Mouse (Mus musculus) neural tube, embryonic 12.5 days (tissue): ENCODE measurements around the gene Gm10964. TPM values are rescaled to one million over a fixed set of nuclear protein-coding genes. Genes with fewer than 3 reads are reported as not detected.

Source experiments
- ATAC-seq: fragments of 200-750 bp; cut with Nextera tagmentation; 2 replicates; pipeline ENCODE4 v1.8.0; 2017; ENCODE audit warnings: low read depth, mild to moderate bottlenecking, moderate TSS enrichment, moderate library complexity; ENCODE audit not compliant: low FRiP score
- H3K27ac ChIP-seq: fragments of 300-500 bp; sonication (generic); 2 replicates; pipeline ENCODE4 v1.5.1; 2016
- H3K27me3 ChIP-seq: fragments of 300-500 bp; sonication (generic); replicated peaks from 2 replicates; pipeline ENCODE4 v1.6.1; 2016; ENCODE audit warnings: mild to moderate bottlenecking
- H3K36me3 ChIP-seq: fragments of 300-500 bp; sonication (generic); 2 replicates; pipeline ENCODE4 v1.6.1; 2016; ENCODE audit warnings: mild to moderate bottlenecking
- H3K4me1 ChIP-seq: fragments of 300-500 bp; sonication (generic); 2 replicates; pipeline ENCODE4 v1.6.1; 2016
- H3K4me2 ChIP-seq: fragments of 300-500 bp; sonication (generic); replicated peaks from 2 replicates; pipeline ENCODE4 v1.6.1; 2016; ENCODE audit warnings: mild to moderate bottlenecking
- H3K4me3 ChIP-seq: fragments of 300-500 bp; sonication (generic); 2 replicates; pipeline ENCODE4 v1.5.1; 2016
- H3K9ac ChIP-seq: fragments of 300-500 bp; sonication (generic); 2 replicates; pipeline ENCODE4 v1.6.1; 2016; ENCODE audit warnings: mild to moderate bottlenecking
- H3K9me3 ChIP-seq: fragments of 300-500 bp; sonication (generic); 2 replicates; pipeline ENCODE4 v1.6.1; 2016; ENCODE audit warnings: mild to moderate bottlenecking
- WGBS: fragments of 180-500 bp; shearing (Covaris S2); methylation state at CpG from one replicate; pipeline ENCODE4 v1.1.7; 2016; 5-methylcytosine and 5-hydroxymethylcytosine counted together
- polyA plus RNA-seq: library from polyadenylated mRNA; unstranded; fragments of >200 nt; fragmentation: Nextera tagmentation; extraction: Ambion mirVana; gene quantifications from 2 replicates; pipeline ENCODE4 v1.2.1, GENCODE M21; 2016

The Gm10964 gene
- not detected in 2 replicates for polyA plus RNA-seq

GRCm38 (mm10) chr3:103739329-103739728 is at the start of gene Gm10964:
TSS of gene Gm10964 (plus strand) at chr3:103739366.
- no peaks in the 10 kb centered on the region for H3K27me3 ChIP-seq
- ATAC-seq: no peak
- WGBS: 95% methylated on average over 1 of the region's 1 CpGs
- peaks cover 20% of the 10 kb centered on the region for H3K36me3 ChIP-seq
- H3K4me2 ChIP-seq: peak within 1 kb of the TSS; percentile 55
- peaks cover 39% of the 10 kb centered on the region for H3K4me1 ChIP-seq
- no peak within 1 kb of the TSS for H3K4me3 ChIP-seq
- H3K27ac ChIP-seq: peak within 1 kb of the TSS; percentile 72; the same call in 1 of the 2 replicates
- no peak within 1 kb of the TSS for H3K9ac ChIP-seq
- no peaks in the 10 kb centered on the region for H3K9me3 ChIP-seq

GRCm38 (mm10) chr3:103690506-103690905 is 48.7 kb upstream of the Gm10964 start:
- WGBS: 82% methylated on average over 3 of the region's 3 CpGs
- H3K27ac ChIP-seq: no peak overlapping the region
- no peak for ATAC-seq

GRCm38 (mm10) chr3:103695556-103695955 is 43.6 kb upstream of the Gm10964 start:
- Histone ChIP-seq H3K4me2 (no peak overlapping the region), H3K36me3 (no peaks in the 10 kb centered on the region), H3K27ac (no peak overlapping the region), H3K9me3 (no peaks in the 10 kb centered on the region), H3K27me3 (no peaks in the 10 kb centered on the region), H3K4me1 (no peaks in the 10 kb centered on the region), H3K4me3 (no peak overlapping the region), H3K9ac (no peak overlapping the region)
- ATAC-seq: no peak
- 57% methylated on average over 3 of the region's 3 CpGs for WGBS

More at GRCm38 (mm10) chr3:103690506-103690905, 48.7 kb upstream of the Gm10964 start:
- no peaks in the 10 kb centered on the region for H3K36me3 ChIP-seq
- no peak overlapping the region for H3K4me3 ChIP-seq
- H3K9ac ChIP-seq: no peak overlapping the region
- H3K4me2 ChIP-seq: no peak overlapping the region
- H3K4me1 ChIP-seq: no peaks in the 10 kb centered on the region
- no peaks in the 10 kb centered on the region for H3K27me3 ChIP-seq
- H3K9me3 ChIP-seq: no peaks in the 10 kb centered on the region

GRCm38 (mm10) chr3:103696388-103696925 is 42.7 kb upstream of the Gm10964 start:
- Histone ChIP-seq H3K27ac (no peak overlapping the region), H3K27me3 (no peaks in the 10 kb centered on the region), H3K36me3 (no peaks in the 10 kb centered on the region), H3K4me1 (no peaks in the 10 kb centered on the region), H3K9ac (no peak overlapping the region), H3K9me3 (no peaks in the 10 kb centered on the region), H3K4me2 (no peak overlapping the region), H3K4me3 (no peak overlapping the region)
- WGBS: 92% methylated on average over 1 of the region's 1 CpGs
- no peak for ATAC-seq

- WGBS: 83% methylated on average over 6 of the region's 6 CpGs
Observed at GRCm38 (mm10) chr3:103704661-103705060, 34.5 kb upstream of the Gm10964 start.

GRCm38 (mm10) chr3:103705426-103705825 is 33.7 kb upstream of the Gm10964 start:
- Histone ChIP-seq H3K27ac (no peak overlapping the region), H3K36me3 (no peaks in the 10 kb centered on the region), H3K4me3 (no peak overlapping the region), H3K4me1 (0 out of 2 replicates have a peak, but pooled peaks cover 5% of the 10 kb centered on the region), H3K9ac (no peak overlapping the region), H3K9me3 (no peaks in the 10 kb centered on the region), H3K4me2 (no peak overlapping the region), H3K27me3 (no peaks in the 10 kb centered on the region)
- no peak for ATAC-seq
- 91% methylated on average over 12 of the region's 12 CpGs for WGBS

More at GRCm38 (mm10) chr3:103704661-103705060, 34.5 kb upstream of the Gm10964 start:
- ATAC-seq: no peak
- Histone ChIP-seq H3K4me3 (no peak overlapping the region), H3K36me3 (no peaks in the 10 kb centered on the region), H3K4me2 (no peak overlapping the region), H3K4me1 (0 out of 2 replicates have a peak, but pooled peaks cover 5% of the 10 kb centered on the region), H3K27me3 (no peaks in the 10 kb centered on the region), H3K9ac (no peak overlapping the region), H3K9me3 (no peaks in the 10 kb centered on the region), H3K27ac (no peak overlapping the region)

GRCm38 (mm10) chr3:103709470-103710040 is 29.6 kb upstream of the Gm10964 start:
- no peak overlapping the region for H3K27ac ChIP-seq
- H3K4me2 ChIP-seq: no peak overlapping the region
- H3K9me3 ChIP-seq: no peaks in the 10 kb centered on the region
- no peak for ATAC-seq
- H3K36me3 ChIP-seq: no peaks in the 10 kb centered on the region
- no peak overlapping the region for H3K4me3 ChIP-seq
- no peaks in the 10 kb centered on the region for H3K27me3 ChIP-seq
- 0 out of 2 replicates have a peak, but pooled peaks cover 5% of the 10 kb centered on the region for H3K4me1 ChIP-seq
- no peak overlapping the region for H3K9ac ChIP-seq
- 96% methylated on average over 5 of the region's 5 CpGs for WGBS

GRCm38 (mm10) chr3:103712196-103712595 is 27.0 kb upstream of the Gm10964 start:
- Histone ChIP-seq H3K4me2 (no peak overlapping the region), H3K9me3 (no peaks in the 10 kb centered on the region), H3K27ac (no peak overlapping the region), H3K4me3 (no peak overlapping the region), H3K36me3 (no peaks in the 10 kb centered on the region), H3K27me3 (no peaks in the 10 kb centered on the region), H3K9ac (no peak overlapping the region), H3K4me1 (peaks cover 16% of the 10 kb centered on the region)
- WGBS: 98% methylated on average over 4 of the region's 4 CpGs
- no peak for ATAC-seq

- Histone ChIP-seq H3K4me2 (no peak overlapping the region), H3K9me3 (no peaks in the 10 kb centered on the region), H3K27me3 (no peaks in the 10 kb centered on the region), H3K27ac (no peak overlapping the region), H3K9ac (no peak overlapping the region), H3K36me3 (no peaks in the 10 kb centered on the region), H3K4me3 (no peak overlapping the region), H3K4me1 (peaks cover 17% of the 10 kb centered on the region)
- 73% methylated on average over 7 of the region's 7 CpGs for WGBS
- no peak for ATAC-seq
Observed at GRCm38 (mm10) chr3:103714236-103714875, 24.8 kb upstream of the Gm10964 start.

GRCm38 (mm10) chr3:103714942-103715341 is 24.2 kb upstream of the Gm10964 start:
- Histone ChIP-seq H3K4me2 (no peak overlapping the region), H3K4me3 (no peak overlapping the region), H3K4me1 (peaks cover 18% of the 10 kb centered on the region), H3K36me3 (no peaks in the 10 kb centered on the region), H3K9me3 (no peaks in the 10 kb centered on the region), H3K27ac (no peak overlapping the region), H3K27me3 (no peaks in the 10 kb centered on the region), H3K9ac (no peak overlapping the region)
- no peak for ATAC-seq
- WGBS: 81% methylated on average over 8 of the region's 8 CpGs

- 27% methylated on average over 11 of the region's 11 CpGs for WGBS
- Histone ChIP-seq H3K36me3 (no peaks in the 10 kb centered on the region), H3K27me3 (no peaks in the 10 kb centered on the region), H3K9ac (no peak overlapping the region), H3K27ac (no peak overlapping the region), H3K4me1 (peaks cover 18% of the 10 kb centered on the region), H3K9me3 (no peaks in the 10 kb centered on the region), H3K4me2 (no peak overlapping the region; the same call in 1 of the 2 replicates), H3K4me3 (no peak overlapping the region)
- peak; percentile 65; the same call in 1 of the 2 replicates for ATAC-seq
Observed at GRCm38 (mm10) chr3:103715762-103716693, 23.1 kb upstream of the Gm10964 start.
